Mouse (Mus musculus) forebrain, embryonic 16.5 days (tissue): ENCODE measurements at regions not wholly inside any gene's neighbourhood (a gene's known extent, or its start where the extent isn't known, plus 50 kb on each side); places are given as distances from the start of the nearest gene placed in this dataset.

Experiments used
- ATAC-seq: fragments of 200-750 bp; cut with Nextera tagmentation; 2 replicates; pipeline ENCODE4 v1.8.0; 2017; ENCODE audit warnings: mild to moderate bottlenecking, moderate library complexity
- H3K27ac ChIP-seq: fragments of 300-500 bp; sonication (generic); 2 replicates; pipeline ENCODE4 v1.5.1; 2014; ENCODE audit warnings: low read length, control low read depth
- H3K27me3 ChIP-seq: fragments of 300-500 bp; sonication (generic); replicated peaks from 2 replicates; pipeline ENCODE4 v1.6.1; 2014; ENCODE audit warnings: low read length; ENCODE audit not compliant: control insufficient read depth, insufficient read depth
- H3K36me3 ChIP-seq: fragments of 300-500 bp; sonication (generic); 2 replicates; pipeline ENCODE4 v1.6.1; 2014; ENCODE audit not compliant: control insufficient read depth, insufficient read depth
- H3K4me1 ChIP-seq: fragments of 300-500 bp; sonication (generic); replicated peaks from 2 replicates; pipeline ENCODE4 v1.6.1; 2014; ENCODE audit warnings: low read length; ENCODE audit not compliant: control insufficient read depth, insufficient read depth
- H3K4me2 ChIP-seq: fragments of 300-500 bp; sonication (generic); 2 replicates; pipeline ENCODE4 v1.6.1; 2014; ENCODE audit warnings: mild to moderate bottlenecking, low read length, control low read depth
- H3K4me3 ChIP-seq: fragments of 300-500 bp; sonication (generic); replicated peaks from 2 replicates; pipeline ENCODE4 v1.5.1; 2014; ENCODE audit warnings: mild to moderate bottlenecking, low read length, control low read depth
- H3K9ac ChIP-seq: fragments of 300-500 bp; sonication (generic); replicated peaks from 2 replicates; pipeline ENCODE4 v1.6.1; 2014; ENCODE audit warnings: low read depth, low read length, control low read depth
- H3K9me3 ChIP-seq: fragments of 300-500 bp; sonication (generic); 2 replicates; pipeline ENCODE4 v1.6.1; 2016; ENCODE audit warnings: low read length; ENCODE audit not compliant: control insufficient read depth
- WGBS: fragments of 180-500 bp; shearing (Covaris S2); extraction: QIAGEN DNeasy Blood & Tissue Kit; methylation state at CpG from one replicate; pipeline ENCODE4 v1.1.7; 2014; 5-methylcytosine and 5-hydroxymethylcytosine counted together

- H3K9ac ChIP-seq = no peak overlapping the region
- H3K4me2 ChIP-seq = no peak overlapping the region
- no peaks in the 10 kb centered on the region for H3K4me1 ChIP-seq
- H3K27ac ChIP-seq = no peak overlapping the region
- H3K27me3 ChIP-seq = no peaks in the 10 kb centered on the region
- no peaks in the 10 kb centered on the region for H3K9me3 ChIP-seq
- 62% methylated on average over 5 of the region's 5 CpGs for WGBS
- H3K36me3 ChIP-seq = no peaks in the 10 kb centered on the region
- no peak for ATAC-seq
- no peak overlapping the region for H3K4me3 ChIP-seq
Measured at GRCm38 (mm10) chr15:93732825-93733224, 137.1 kb upstream of the Prickle1 start.

GRCm38 (mm10) chr15:93731161-93731560 lies 135.5 kb upstream of the Prickle1 start:
- ATAC-seq = no peak
- H3K9me3 ChIP-seq = no peaks in the 10 kb centered on the region
- no peaks in the 10 kb centered on the region for H3K4me1 ChIP-seq
- no peaks in the 10 kb centered on the region for H3K36me3 ChIP-seq
- H3K27me3 ChIP-seq = no peaks in the 10 kb centered on the region
- H3K9ac ChIP-seq = no peak overlapping the region
- no peak overlapping the region for H3K4me2 ChIP-seq
- no peak overlapping the region for H3K4me3 ChIP-seq
- WGBS = 91% methylated on average over 6 of the region's 6 CpGs
- no peak overlapping the region for H3K27ac ChIP-seq

- no peaks in the 10 kb centered on the region for H3K36me3 ChIP-seq
- H3K9me3 ChIP-seq = no peaks in the 10 kb centered on the region
- no peak overlapping the region for H3K4me2 ChIP-seq
- no peaks in the 10 kb centered on the region for H3K27me3 ChIP-seq
- 70% methylated on average over 4 of the region's 4 CpGs for WGBS
- no peak overlapping the region for H3K9ac ChIP-seq
- no peaks in the 10 kb centered on the region for H3K4me1 ChIP-seq
- no peak overlapping the region for H3K4me3 ChIP-seq
- ATAC-seq = no peak
- H3K27ac ChIP-seq = no peak overlapping the region
Measured at GRCm38 (mm10) chr15:93715443-93715842, 119.8 kb upstream of the Prickle1 start.

- H3K27ac ChIP-seq = no peak overlapping the region
- H3K27me3 ChIP-seq = no peaks in the 10 kb centered on the region
- H3K4me2 ChIP-seq = no peak overlapping the region
- WGBS = 73% methylated on average over 7 of the region's 7 CpGs
- H3K9ac ChIP-seq = no peak overlapping the region
- no peak for ATAC-seq
- H3K4me3 ChIP-seq = no peak overlapping the region
- no peaks in the 10 kb centered on the region for H3K4me1 ChIP-seq
- no peaks in the 10 kb centered on the region for H3K9me3 ChIP-seq
- no peaks in the 10 kb centered on the region for H3K36me3 ChIP-seq
Measured at GRCm38 (mm10) chr15:93713428-93713827, 117.7 kb upstream of the Prickle1 start.

- Histone ChIP-seq H3K4me2 (no peak overlapping the region), H3K27me3 (no peaks in the 10 kb centered on the region), H3K4me3 (no peak overlapping the region), H3K9ac (no peak overlapping the region), H3K27ac (no peak overlapping the region), H3K36me3 (no peaks in the 10 kb centered on the region), H3K9me3 (no peaks in the 10 kb centered on the region), H3K4me1 (no peaks in the 10 kb centered on the region)
- WGBS = 80% methylated on average over 10 of the region's 10 CpGs
- ATAC-seq = no peak
Measured at GRCm38 (mm10) chr15:93712594-93712993, 116.9 kb upstream of the Prickle1 start.

GRCm38 (mm10) chr15:93711150-93711784 lies 115.6 kb upstream of the Prickle1 start:
- H3K27me3 ChIP-seq = no peaks in the 10 kb centered on the region
- H3K4me1 ChIP-seq = no peaks in the 10 kb centered on the region
- no peak overlapping the region for H3K4me3 ChIP-seq
- H3K4me2 ChIP-seq = no peak overlapping the region
- 88% methylated on average over 13 of the region's 13 CpGs for WGBS
- no peak for ATAC-seq
- H3K36me3 ChIP-seq = no peaks in the 10 kb centered on the region
- H3K27ac ChIP-seq = no peak overlapping the region
- no peak overlapping the region for H3K9ac ChIP-seq
- H3K9me3 ChIP-seq = no peaks in the 10 kb centered on the region

GRCm38 (mm10) chr15:93710493-93711149 lies 114.9 kb upstream of the Prickle1 start:
- no peaks in the 10 kb centered on the region for H3K27me3 ChIP-seq
- H3K4me3 ChIP-seq = no peak overlapping the region
- WGBS = 96% methylated on average over 15 of the region's 15 CpGs
- no peaks in the 10 kb centered on the region for H3K4me1 ChIP-seq
- ATAC-seq = no peak
- no peak overlapping the region for H3K4me2 ChIP-seq
- H3K36me3 ChIP-seq = no peaks in the 10 kb centered on the region
- no peak overlapping the region for H3K9ac ChIP-seq
- no peak overlapping the region for H3K27ac ChIP-seq
- no peaks in the 10 kb centered on the region for H3K9me3 ChIP-seq

- Histone ChIP-seq H3K4me3 (no peak overlapping the region), H3K36me3 (no peaks in the 10 kb centered on the region), H3K4me2 (no peak overlapping the region), H3K27ac (no peak overlapping the region), H3K27me3 (no peaks in the 10 kb centered on the region), H3K9me3 (no peaks in the 10 kb centered on the region), H3K9ac (no peak overlapping the region), H3K4me1 (no peaks in the 10 kb centered on the region)
- ATAC-seq = no peak
- WGBS = 86% methylated on average over 11 of the region's 11 CpGs
Measured at GRCm38 (mm10) chr15:93706366-93706930, 110.8 kb upstream of the Prickle1 start.

GRCm38 (mm10) chr15:93705651-93706050 lies 110.0 kb upstream of the Prickle1 start:
- ATAC-seq = no peak
- Histone ChIP-seq H3K4me2 (no peak overlapping the region), H3K4me1 (0 out of 2 replicates have a peak, but pooled peaks cover 4% of the 10 kb centered on the region), H3K27ac (no peak overlapping the region), H3K4me3 (no peak overlapping the region), H3K9me3 (no peaks in the 10 kb centered on the region), H3K9ac (no peak overlapping the region), H3K36me3 (no peaks in the 10 kb centered on the region), H3K27me3 (no peaks in the 10 kb centered on the region)
- 88% methylated on average over 4 of the region's 4 CpGs for WGBS
